Mouse (Mus musculus): Measurements from ENCODE around the gene Gstm1.
"Not testable (repeated sequence)": the region's sequence is repeated elsewhere in the genome, so short reads cannot be mapped to it uniquely, and the experiment has no call there.

Gstm1 gene

DNA sequence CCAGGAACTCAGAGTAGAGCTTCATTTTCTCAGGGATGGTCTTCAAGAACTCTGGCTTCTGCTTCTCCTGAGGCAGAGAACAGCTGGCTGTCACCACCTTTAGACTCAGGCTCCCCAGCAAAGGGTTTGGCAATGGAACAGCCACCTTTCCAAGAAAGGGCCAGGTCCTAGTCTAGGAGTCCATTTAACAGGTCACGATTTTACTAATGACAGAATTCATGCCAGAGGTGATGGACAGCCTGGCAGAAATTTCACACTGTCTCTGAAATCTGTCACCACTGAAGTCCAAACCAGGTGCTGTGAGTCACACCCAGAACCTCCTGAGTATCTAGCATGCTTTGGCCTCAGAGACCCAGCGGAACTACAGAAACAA lies 2.8 kb downstream of the Gstm1 start:
- peak; percentile 31 for DNase-seq (ENCODE audit: low spot score)

DNA sequence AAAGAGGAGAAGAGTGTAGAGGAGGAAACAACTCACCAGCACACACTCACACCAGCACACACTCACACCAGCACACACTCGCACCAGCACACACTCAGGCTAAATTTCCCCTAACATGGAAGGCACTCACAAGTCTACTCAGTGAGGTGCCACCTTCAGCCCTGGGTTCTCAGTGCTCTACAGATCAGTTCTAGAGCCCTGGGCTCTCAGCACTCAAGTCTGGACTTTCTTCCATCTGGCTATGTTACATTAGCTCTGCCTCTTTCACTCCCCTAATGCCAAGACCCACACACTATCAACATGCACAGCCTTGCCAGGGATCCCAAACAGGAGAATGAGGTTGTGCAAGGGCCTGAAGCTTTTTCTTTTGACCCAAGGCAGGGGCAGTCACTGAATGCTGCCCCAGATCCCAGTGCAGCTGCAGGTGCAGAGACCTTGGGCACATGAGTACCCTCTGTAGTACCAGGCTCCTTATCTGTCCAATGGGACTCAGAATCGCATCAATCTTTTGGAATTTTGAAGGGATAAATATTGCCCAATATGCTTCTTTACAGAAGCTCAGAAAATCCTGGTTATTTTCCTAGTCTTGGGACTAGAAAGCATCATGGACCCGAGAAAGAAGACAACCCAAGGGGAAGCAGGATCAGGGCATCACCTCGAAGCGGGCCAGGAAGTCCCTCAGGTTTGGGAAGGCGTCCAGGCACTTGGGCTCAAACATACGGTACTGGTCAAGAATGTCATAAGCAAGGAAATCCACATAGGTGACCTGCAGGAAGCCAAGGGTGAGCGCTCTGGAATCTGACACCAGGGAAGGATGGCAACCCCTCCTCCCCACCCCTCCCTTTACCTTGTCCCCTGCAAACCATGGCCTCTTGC lies 3.4 kb downstream of the Gstm1 start:
- peak; percentile 36 for DNase-seq (ENCODE audit: low spot score)

DNA sequence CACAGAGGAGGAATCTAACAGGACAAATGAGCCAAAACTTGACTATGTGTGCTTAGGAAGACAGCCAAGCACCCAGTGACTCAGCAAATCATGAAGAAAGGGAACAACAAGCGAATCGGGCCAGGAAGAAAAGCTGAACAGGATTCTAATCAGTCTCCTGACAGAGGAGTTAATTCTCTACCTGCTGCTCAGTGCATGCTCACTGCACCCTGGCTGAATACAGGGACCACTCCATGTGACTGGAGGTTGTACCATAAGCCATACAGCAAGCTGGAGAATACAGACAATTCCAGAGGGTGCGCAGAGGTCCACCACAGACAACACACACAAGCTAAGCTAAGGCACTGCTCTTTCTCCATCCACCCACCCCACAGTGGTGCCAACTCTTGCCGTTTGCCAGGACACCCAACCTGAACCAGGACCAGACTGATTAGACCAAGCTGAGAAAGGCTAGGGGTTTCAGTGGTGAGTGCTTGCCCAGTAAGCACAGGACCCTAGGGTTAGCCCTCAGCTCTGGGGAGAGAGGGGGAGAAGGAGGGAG lies 4.4 kb downstream of the Gstm1 start:
- DNase-seq (ENCODE audit: low spot score): peak; percentile 48

DNA sequence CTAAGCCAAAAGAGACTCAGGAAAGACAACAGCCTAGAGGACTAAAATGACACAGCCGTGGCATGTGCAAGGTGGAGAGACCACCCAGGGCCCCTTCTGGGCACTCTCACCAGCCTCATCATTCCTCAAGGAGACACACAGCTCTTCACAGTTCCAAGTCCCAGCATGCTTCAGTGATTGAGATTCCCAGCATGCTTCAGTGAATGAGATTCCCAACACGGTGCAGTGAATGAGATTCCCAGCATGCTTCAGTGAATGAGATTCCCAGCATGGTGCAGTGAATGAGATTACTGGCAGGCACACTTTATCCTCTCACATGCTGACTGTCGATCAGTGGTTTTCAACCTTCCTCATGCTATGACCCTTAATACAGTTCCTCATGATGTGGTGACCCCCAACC lies 6.2 kb downstream of the Gstm1 start:
- peak; percentile 35 for DNase-seq (ENCODE audit: low spot score)

DNA sequence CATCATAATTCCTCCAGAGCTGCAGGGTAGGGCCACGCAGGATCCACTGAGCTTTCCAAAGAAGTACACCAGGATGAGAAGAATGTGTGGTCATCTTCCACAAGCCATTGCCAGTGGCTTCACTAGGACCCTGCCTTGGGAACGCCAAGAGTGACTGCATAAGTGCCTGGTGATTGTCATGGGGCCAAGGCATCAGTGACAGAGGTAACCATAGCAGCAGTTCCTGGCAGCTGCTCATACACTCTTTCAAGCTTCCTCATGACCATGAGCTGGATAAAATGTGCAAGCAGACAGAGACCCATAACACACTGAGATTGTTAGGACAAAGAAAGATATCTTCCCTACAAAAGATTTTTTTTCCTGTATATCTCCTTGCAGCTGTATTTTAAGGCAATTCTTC lies 7.5 kb downstream of the Gstm1 start:
- peak; percentile 51 for DNase-seq (ENCODE audit: low spot score)

DNA sequence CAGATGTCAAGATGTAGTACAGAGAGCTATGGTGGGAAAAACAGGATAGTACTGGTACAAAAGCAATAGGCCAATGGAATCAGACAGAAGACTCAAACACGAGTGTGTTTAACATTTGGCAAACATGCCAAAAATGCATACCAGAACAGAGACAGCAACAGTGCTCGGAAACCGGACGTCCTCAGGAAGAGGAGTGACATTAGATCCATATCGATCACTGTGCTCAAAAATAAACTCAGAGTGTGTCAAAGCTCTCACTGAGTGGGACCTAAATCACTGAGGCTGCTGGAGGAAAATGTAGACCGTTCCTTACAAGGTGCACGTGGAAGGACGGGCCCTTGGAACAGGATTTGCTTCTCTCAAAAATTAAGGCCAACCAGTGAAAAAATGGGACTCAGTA lies 15.8 kb downstream of the Gstm1 start:
- DNase-seq (ENCODE audit: low spot score): peak; percentile 32

DNA sequence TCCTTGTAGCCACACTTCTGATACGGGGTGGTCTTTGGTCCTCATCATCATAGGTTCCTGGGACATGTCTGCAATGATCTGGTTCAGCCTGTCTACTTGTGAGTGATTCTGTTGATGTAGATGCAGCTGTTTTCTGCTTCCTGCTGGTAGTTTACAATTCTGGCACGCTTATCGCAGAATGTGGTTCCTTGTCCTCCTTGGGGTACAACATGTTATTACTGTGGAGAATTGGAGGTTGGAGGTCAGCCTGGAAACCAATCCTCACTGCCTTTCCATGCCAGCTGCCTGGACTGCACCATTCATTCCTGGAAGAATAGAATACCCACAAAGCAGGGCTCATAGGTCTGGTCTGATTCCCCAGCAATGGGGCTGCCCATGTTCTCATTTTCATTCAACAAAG lies 18.3 kb downstream of the Gstm1 start:
- peak; percentile 39 for DNase-seq (ENCODE audit: low spot score)

DNA sequence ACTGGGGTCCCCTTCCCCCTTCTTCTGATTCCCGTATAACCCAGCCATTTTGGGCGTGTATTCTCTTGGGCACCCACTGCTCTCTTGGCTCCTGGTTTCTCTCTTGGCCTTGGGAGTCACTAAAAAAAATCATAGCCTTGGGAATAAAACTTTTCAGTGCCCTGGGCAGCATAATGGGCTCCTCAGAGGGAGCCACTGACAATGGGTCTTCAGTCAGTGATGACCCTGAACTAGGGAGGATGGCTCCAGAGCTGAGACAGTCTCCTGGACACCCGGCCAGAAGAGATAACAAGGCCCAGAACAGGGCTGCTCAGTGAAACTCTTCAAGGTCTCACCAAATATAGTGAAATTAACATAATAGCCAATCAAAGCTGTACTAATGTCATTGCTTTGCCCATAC lies 19.2 kb downstream of the Gstm1 start:
- DNase-seq (ENCODE audit: low spot score): peak; percentile 51

DNA sequence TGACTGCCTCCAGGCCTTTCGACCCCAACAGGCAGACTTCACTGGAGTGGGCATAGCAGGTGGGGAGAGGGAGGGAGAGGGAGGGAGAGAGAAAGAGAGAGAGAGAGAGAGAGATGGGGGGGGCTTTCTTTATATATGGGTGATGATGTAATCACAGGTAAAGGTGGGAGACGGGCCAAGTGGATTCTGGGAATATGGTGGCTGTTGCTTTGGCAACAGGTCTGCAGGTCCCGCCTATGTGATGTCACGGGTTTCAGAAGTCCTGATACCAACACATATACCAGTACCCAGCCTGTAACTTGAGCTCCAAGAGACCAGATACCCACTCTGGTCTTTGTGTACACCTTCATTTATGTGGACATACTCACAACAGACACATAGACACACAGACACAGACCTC lies 21.2 kb downstream of the Gstm1 start:
- peak; percentile 40 for DNase-seq (ENCODE audit: low spot score)

DNA sequence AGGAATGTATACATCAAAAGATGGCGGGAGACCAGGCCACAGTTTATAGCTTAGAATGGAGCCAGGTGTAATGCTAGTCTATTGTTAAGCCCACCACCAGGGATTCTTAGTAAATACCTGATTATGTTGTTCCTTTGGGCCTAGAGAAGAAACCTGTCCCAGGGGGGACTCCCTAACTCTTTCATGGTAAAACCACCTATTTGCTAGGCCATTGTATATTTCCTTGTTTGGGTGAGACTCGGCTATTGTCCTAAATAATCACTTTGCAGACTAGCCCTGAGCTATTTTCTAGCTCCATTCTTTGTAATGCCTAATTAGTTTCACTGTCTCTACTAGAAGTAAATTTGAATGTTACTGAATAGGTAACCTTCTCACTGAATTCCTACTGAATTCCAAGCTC lies 21.8 kb downstream of the Gstm1 start:
- DNase-seq (ENCODE audit: low spot score): not testable (repeated sequence)

DNA sequence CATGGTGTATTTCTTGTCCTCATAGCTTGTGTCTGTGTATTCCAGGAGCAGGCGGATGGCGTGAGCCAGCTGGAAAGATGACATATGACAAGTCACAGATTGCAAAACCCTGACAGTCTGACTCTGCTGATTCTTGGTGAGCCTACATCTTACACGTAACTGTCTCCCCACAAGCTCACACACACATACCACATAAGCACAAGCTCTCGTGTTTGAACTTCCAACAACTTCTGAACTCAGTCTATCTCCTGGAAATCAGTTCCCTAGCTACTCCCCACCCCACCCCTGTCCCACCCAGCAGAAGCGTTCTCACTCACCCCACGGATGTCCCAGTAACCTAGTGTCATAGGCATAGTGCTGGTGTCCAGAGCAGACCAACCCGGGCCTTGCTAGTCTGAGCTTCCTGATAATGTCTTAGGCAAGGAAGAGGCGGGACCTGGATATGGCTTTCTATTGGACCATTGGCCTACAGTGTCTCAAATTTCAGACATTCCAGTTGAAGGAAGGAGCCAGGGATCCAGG lies 31.7 kb downstream of the Gstm1 start, which contains the start of gene Gstm2:
Gene Gstm2, minus strand, starts transcription at position 413 of the 522 bp plus-strand sequence.
- DNase-seq (ENCODE audit: low spot score): peak; percentile 72

DNA sequence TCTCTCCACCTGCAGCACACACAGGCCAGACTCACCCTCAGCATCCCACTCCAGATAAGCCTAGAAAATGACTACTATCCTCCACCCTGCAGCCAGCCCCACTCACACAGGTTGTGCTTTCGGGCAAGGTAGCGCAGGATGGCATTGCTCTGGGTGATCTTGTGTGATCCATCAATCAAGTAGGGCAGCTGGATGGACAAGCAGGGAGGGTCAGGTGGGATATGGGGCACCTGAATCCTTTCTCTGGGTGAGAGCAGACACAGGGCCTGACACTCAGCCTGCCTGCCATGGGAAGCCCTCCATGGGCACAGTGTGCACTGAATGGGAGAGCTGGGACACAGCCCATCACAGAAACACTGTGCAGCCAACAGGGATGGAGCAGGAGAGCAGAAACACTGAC lies 32.6 kb downstream of the Gstm1 start:
- not testable (repeated sequence) for DNase-seq (ENCODE audit: low spot score)

DNA sequence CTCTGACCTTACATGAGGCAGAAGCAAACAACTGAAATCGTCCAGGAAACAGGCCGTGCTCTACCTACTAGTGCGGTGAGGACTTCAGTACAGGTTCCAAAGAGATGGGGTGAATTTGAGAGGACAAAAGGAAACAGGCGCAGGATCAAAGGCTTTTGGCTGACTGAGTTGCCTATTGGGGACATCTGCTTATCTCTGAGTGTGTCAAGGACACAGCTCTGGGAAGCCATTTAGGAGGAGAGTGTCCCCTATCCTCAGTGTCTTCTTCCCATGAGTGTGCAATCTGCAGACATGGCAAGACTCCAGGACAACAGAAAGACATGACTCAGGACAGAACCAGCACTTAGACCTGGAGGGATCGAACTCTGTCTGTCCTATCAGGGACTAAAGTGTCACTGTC lies 33.3 kb downstream of the Gstm1 start:
- DNase-seq (ENCODE audit: low spot score): peak; percentile 38

DNA sequence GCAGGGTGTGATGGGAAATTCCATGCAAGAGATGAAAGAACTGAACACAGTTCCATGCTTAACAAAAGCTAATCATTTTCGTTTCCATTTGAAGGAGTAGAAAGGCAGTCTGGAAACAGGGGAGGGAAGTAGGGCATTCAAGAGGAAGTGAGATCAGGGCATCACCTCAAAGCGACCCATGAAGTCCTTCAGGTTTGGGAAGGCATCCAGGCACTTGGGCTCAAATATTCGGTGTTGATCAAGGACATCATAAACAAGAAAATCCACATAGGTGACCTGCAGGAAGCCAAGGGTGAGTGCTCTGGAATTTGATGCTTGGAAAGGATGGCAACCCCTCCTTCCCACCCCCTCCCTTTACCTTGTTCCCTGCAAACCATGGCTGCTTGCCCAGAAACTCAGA lies 34.0 kb downstream of the Gstm1 start:
- no peak for DNase-seq (ENCODE audit: low spot score)

DNA sequence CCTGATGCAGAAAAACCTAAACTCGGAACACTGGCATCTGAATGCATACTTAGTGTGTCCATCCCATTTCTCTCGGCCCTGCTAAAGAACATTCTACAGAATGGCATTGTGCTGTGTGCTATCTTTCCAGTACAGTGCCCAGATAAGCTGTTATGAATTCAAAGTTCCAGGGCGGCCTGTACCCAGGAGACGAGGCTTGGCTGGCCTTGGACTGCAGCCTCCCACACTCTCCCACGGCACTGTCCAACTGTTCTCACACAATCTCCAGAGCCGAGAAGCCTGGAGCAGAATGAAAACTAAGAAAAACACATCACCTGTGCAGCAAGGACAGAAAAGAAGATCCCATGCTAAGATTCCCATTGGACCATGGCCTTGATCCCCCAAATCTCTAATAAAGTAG lies 35.0 kb downstream of the Gstm1 start:
- DNase-seq (ENCODE audit: low spot score): peak; percentile 82

DNA sequence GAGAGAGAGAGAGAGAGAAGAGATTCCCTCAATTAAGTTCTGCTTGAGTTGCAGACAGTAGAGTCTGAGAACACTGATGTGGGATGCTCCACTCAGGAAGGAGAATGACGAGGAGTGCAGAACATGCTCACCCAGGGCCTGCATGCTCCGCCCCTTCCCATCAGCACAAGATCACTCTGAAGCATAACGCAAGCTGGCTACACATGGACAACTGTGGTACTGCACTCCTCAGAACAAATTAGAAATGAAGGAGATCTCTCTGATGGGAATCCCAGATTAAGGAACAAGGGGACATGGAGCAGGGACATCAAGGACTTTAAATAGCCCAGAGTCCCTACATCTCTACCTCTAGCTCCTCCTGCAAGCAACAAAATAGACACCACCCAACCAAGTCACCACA lies 36.5 kb downstream of the Gstm1 start:
- peak; percentile 48 for DNase-seq (ENCODE audit: low spot score)

DNA sequence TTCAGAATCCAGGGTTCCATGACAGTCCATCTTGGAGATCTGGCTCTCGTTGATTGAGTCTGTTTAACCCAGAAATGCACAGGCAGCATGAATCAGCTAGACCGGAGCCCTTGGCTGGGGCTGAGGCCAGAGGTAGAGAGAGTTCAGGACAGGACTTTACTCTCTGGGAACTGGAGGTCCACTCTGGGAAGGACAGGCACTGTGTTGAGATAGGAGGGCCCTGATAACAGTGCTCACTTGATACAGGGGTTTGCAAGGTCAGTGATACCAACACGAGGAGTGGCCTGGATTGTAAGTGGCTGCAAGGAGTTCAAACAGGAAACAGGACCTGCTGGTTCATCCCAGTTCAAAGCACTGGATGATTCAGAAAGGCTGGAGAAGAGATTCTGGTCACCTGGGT lies 40.1 kb downstream of the Gstm1 start:
- peak; percentile 36 for DNase-seq (ENCODE audit: low spot score)

DNA sequence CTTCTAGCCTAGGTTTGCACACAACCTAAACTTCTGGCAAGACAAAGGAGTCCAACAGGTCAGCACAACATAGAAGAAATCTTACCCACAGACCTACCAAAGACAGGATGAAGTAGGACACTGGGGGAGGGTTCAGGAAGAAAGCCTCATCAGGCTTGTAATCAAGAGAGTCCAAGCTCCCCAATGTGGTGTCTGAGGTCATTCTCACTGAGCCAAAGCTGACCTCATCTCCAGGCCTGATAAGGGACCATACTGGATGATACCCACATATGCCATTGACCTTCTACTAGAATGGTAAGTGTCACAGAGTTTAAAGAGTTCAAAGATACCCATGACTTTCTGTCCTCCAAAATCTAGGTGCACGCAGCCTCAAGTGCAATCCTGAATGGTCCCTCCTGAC lies 43.5 kb downstream of the Gstm1 start:
- no peak for DNase-seq (ENCODE audit: low spot score)

DNA sequence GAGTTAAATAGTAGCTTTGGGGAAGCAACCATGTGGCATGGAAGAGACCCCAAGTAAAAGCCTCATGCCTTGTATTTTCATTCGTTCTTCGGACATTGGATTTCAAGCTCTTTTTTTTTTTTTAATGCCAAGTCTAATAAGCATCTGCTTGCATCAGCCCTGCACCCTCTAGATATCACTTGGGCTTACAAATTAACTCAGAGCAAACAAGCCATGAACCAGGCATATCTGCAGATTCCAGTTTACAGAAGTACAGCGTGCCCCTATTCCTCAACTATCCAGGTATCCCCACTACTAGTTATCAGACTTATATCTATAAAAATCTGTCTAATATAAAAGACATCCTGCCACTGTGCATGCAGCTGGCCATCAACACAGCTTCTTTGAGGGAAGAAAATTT lies 45.7 kb downstream of the Gstm1 start:
- DNase-seq (ENCODE audit: low spot score): no peak

DNA sequence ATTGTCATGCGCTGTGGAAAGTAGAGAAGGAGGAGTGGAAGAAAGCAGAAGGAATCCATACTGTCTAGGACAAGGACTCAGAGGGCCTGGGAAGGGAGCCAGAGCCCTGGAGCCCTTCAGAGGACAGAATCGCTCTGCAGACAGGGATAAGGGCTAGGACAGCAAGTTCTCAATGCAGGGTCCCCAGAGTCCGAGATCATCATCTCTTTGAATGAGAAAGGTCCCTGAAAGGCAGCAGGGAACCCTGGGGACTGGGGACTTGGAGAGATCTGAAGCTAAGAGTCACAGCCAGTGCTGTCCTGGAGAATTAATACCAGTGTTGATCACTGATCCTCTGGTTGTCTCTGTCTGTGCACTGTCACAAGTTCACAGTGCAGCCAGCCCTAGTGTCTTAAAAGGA lies 46.7 kb downstream of the Gstm1 start:
- not testable (repeated sequence) for DNase-seq (ENCODE audit: low spot score)

DNA sequence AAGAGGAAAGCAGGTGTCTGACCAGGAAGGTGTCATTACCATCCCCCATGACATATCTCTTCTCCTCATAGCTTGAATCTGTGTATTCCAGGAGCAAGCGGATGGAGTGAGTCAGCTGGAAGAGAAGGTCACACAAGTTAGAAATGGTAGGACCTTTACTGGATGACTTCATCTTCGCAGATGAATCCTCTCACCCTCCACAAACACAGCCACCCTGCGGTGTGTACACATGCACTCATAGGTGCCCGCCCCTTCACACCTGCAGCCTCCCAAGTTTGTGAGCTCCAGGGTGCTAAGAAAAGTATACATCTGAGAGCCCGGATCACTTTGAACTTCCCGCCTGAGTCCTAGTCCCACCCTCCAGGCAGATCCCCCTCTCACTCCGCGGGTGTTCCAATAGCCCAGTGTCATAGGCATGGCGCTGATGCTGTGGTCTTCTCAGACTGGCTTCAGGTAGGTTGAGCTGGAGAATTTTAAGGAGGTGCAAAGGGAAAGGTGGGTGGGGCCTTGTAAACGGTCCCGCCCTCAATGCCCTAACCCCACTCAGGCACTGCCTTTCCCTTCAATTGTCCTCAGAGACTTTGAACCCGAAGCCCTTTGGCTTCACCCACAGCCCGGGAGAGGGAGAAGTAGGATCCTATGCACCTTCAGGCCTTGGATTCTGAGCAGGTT lies 48.9 kb downstream of the Gstm1 start, which contains the start of gene Gstm3:
Gene Gstm3, minus strand, starts transcription at position 560 of the 672 bp plus-strand sequence.
- no peak for DNase-seq (ENCODE audit: low spot score)

DNA sequence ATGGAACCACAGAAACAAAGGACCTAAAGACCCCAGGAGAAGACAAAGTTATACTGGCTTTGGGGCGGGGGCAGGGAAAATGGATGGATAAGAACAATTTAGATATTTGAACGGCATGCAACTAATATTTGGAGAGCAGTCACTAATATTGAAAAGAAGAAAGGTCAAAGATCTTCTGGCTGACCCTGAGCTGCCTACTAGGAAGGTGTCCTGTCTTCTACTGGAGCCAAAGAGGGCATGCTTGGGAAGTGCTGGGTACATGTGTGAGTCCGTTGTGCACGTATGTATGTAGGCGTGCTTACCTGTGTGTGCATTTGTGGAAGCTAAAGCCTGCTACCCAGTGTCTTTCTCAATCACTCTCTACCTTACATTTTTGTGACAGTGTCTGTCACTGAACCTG lies 51.1 kb downstream of the Gstm1 start:
- no peak for DNase-seq (ENCODE audit: low spot score)

DNA sequence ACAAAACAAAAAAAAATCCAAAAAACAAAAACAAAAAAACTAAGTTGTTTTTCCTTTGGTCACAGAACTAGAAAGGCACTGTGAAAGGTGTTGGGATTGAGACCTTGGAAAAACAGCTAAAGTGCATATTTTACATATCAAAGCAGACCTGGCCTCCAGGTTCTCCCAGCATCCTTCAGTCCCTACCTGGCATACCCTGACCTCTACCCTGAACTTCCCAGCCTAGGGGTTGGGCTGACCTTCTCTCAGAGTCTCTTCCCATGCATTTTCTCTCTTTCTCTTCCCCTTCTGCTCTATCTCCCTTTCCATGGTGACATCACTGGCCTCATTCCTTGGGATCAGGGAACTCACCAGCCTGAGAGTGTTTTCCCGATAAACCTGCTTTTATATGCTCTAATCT lies 52.2 kb downstream of the Gstm1 start:
- DNase-seq (ENCODE audit: low spot score): no peak

All from testis, postnatal 10 days (tissue).